Mouse (Mus musculus) ES-E14 (cell line): Measurements from ENCODE around the gene Map4k4.

ENCODE experiments used
- CHD2 ChIP-seq: IDR thresholded peaks from 2 replicates; pipeline ENCODE4 v1.6.1; 2014; ENCODE audit warnings: mild to moderate bottlenecking, low read depth, low read length, inconsistent platforms
- HCFC1 ChIP-seq: IDR thresholded peaks from 2 replicates; pipeline ENCODE4 v1.6.1; 2012; ENCODE audit warnings: low read length, inconsistent platforms, borderline replicate concordance; ENCODE audit not compliant: insufficient read depth
- MAFK ChIP-seq: IDR thresholded peaks from 2 replicates; pipeline ENCODE4 v1.6.1; 2014; ENCODE audit warnings: mild to moderate bottlenecking, low read depth, low read length, inconsistent platforms; ENCODE audit not compliant: insufficient read depth
- ZC3H11A ChIP-seq: IDR thresholded peaks from 2 replicates; pipeline ENCODE4 v1.6.1; 2012; ENCODE audit warnings: low read depth, mild to moderate bottlenecking, inconsistent platforms, low read length, borderline replicate concordance
- ZNF384 ChIP-seq: IDR thresholded peaks from 2 replicates; pipeline ENCODE4 v1.6.1; 2012; ENCODE audit warnings: low read depth, low read length, inconsistent platforms

DNA sequence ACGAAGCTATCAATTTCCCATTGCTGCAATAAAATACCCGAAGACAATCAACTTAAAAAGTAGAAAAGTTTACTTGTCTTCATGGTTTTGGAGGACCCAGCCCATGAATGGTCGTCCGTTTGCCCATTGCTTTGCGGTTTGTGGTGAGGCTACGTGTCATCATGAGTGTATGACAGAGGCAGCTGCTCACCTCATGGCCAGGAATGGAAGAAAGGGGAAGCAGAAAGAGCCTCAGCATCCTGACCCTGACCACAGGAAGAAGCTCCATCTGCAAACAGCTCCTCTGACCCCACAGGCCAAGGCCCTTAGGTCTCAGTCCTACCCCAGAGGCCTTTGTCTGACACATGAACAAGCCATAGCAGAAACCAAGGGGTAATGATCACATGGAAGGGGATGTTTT lies 150.4 kb downstream of the Map4k4 start:
- TF ChIP-seq ZNF384: no peak
- no peak for TF ChIP-seq HCFC1
- TF ChIP-seq ZC3H11A: no peak
- TF ChIP-seq MAFK: no peak
- TF ChIP-seq CHD2: no peak
